Comparison of ENCODE assay signal across 19 mouse cellular contexts in the genomic region with DNA sequence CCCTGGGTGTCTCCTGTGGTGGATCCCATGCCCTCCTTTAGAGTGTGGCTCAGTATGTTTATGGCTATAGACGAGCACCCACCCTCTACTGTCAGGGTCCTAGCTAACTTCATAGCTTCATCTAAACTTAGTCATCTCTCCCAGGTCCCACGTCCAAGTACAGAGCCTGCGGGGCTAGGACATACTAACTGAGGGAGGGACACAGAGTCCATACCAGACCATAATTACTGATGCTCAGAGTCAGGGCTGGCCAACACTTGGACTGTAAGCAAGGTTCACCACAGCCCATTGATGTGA.
"Had no signal": no experiment of that assay in that cellular context is flagged by ENCODE, and none has a peak within 500 bp of the region (broad histone marks: within the 10 kb centered on the region; RNA-seq: fewer than 3 reads in every experiment).

No protein-coding gene starts in this region.

- ATAC-seq: hindbrain, postnatal 0 days; intestine, embryonic 16.5 days; liver, embryonic 12.5 days had no signal

- H3K4me3 ChIP-seq: heart, embryonic 10.5 days; heart, embryonic 12.5 days; hindbrain, embryonic 13.5 days; hindbrain, embryonic 15.5 days; kidney, embryonic 15.5 days; limb, embryonic 13.5 days; limb, embryonic 15.5 days; liver, embryonic 12.5 days had no signal

- H3K9ac ChIP-seq: heart, embryonic 12.5 days; hindbrain, embryonic 13.5 days; hindbrain, embryonic 15.5 days; kidney, embryonic 15.5 days; limb, embryonic 13.5 days; limb, embryonic 15.5 days; liver, embryonic 12.5 days; liver, embryonic 14.5 days had no signal

- H3K4me1 ChIP-seq: heart, embryonic 10.5 days; heart, embryonic 12.5 days; limb, embryonic 13.5 days; limb, embryonic 15.5 days; liver, embryonic 12.5 days had no signal

- H3K4me2 ChIP-seq: heart, embryonic 12.5 days; hindbrain, embryonic 13.5 days; hindbrain, embryonic 15.5 days; kidney, embryonic 15.5 days; limb, embryonic 13.5 days; limb, embryonic 15.5 days; liver, embryonic 12.5 days had no signal

- DNase-seq: gastrocnemius, postnatal 25 days; heart, adult 18-20 months; heart, postnatal 10 days; heart, postnatal 36 days; layer of hippocampus, adult 9-11 months; layer of hippocampus, postnatal 36 days; left cerebral cortex, postnatal 4 days had no signal

- H3K9me3 ChIP-seq: heart, embryonic 10.5 days; heart, embryonic 12.5 days; hindbrain, embryonic 13.5 days; hindbrain, embryonic 15.5 days; kidney, embryonic 15.5 days; limb, embryonic 13.5 days; limb, embryonic 15.5 days; liver, embryonic 12.5 days had no signal

- H3K36me3 ChIP-seq: heart, embryonic 10.5 days; heart, embryonic 12.5 days; hindbrain, embryonic 13.5 days; hindbrain, embryonic 15.5 days; kidney, embryonic 15.5 days; limb, embryonic 13.5 days; limb, embryonic 15.5 days; liver, embryonic 12.5 days had no signal

- H3K27me3 ChIP-seq: heart, embryonic 12.5 days; hindbrain, embryonic 13.5 days; hindbrain, embryonic 15.5 days; kidney, embryonic 15.5 days; limb, embryonic 13.5 days; limb, embryonic 15.5 days; liver, embryonic 12.5 days had no signal

- H3K27ac ChIP-seq: heart, embryonic 10.5 days; hindbrain, embryonic 13.5 days; hindbrain, embryonic 15.5 days; hindbrain, postnatal 0 days; kidney, embryonic 15.5 days; kidney, postnatal 0 days; limb, embryonic 13.5 days; limb, embryonic 15.5 days; liver, embryonic 12.5 days; liver, embryonic 14.5 days had no signal
